Mouse (Mus musculus) heart, embryonic 13.5 days (tissue): ENCODE data around the gene AI854703. TPM values are rescaled to one million over a fixed set of nuclear protein-coding genes. Genes with fewer than 3 reads are reported as not detected.
"Not testable (repeated sequence)": the region's sequence is repeated elsewhere in the genome, so short reads cannot be mapped to it uniquely, and the experiment has no call there.

ENCODE experiments used
- ATAC-seq: fragments of 200-750 bp; cut with Nextera tagmentation; 2 replicates; pipeline ENCODE4 v1.8.0; 2017; ENCODE audit warnings: moderate TSS enrichment; ENCODE audit not compliant: insufficient number of reproducible peaks, low FRiP score, low TSS enrichment; ENCODE audit errors: extremely low read depth
- H3K27ac ChIP-seq: fragments of 300-500 bp; sonication (generic); replicated peaks from 2 replicates; pipeline ENCODE4 v1.5.1; 2015; ENCODE audit warnings: moderate library complexity, mild to moderate bottlenecking, inconsistent platforms
- H3K27me3 ChIP-seq: fragments of 300-500 bp; sonication (generic); replicated peaks from 2 replicates; pipeline ENCODE4 v1.6.1; 2015; ENCODE audit warnings: mild to moderate bottlenecking, inconsistent platforms
- H3K36me3 ChIP-seq: fragments of 300-500 bp; sonication (generic); 2 replicates; pipeline ENCODE4 v1.6.1; 2015; ENCODE audit warnings: mild to moderate bottlenecking, inconsistent platforms
- H3K4me1 ChIP-seq: fragments of 300-500 bp; sonication (generic); 2 replicates; pipeline ENCODE4 v1.6.1; 2015; ENCODE audit warnings: inconsistent platforms
- H3K4me2 ChIP-seq: fragments of 300-500 bp; sonication (generic); 2 replicates; pipeline ENCODE4 v1.6.1; 2015; ENCODE audit warnings: inconsistent platforms, mild to moderate bottlenecking, moderate library complexity
- H3K4me3 ChIP-seq: fragments of 300-500 bp; sonication (generic); 2 replicates; pipeline ENCODE4 v1.5.1; 2015; ENCODE audit warnings: moderate library complexity, mild to moderate bottlenecking, inconsistent platforms
- H3K9ac ChIP-seq: fragments of 300-500 bp; sonication (generic); 2 replicates; pipeline ENCODE4 v1.6.1; 2015; ENCODE audit warnings: inconsistent platforms, mild to moderate bottlenecking, moderate library complexity
- H3K9me3 ChIP-seq: fragments of 300-500 bp; sonication (generic); 2 replicates; pipeline ENCODE4 v1.6.1; 2016; ENCODE audit warnings: inconsistent platforms
- WGBS: fragments of 180-500 bp; shearing (Covaris S2); methylation state at CpG from one replicate; pipeline ENCODE4 v1.1.7; 2015; ENCODE audit warnings: mixed read lengths; 5-methylcytosine and 5-hydroxymethylcytosine counted together
- polyA plus RNA-seq: library from polyadenylated mRNA; unstranded; fragments of >200 nt; fragmentation: Nextera tagmentation; extraction: Ambion mirVana; gene quantifications from 2 replicates; pipeline ENCODE4 v1.2.1, GENCODE M21; 2015

The AI854703 gene
- polyA plus RNA-seq, 1 experiment from 2014 or later: 1.2 TPM

DNA sequence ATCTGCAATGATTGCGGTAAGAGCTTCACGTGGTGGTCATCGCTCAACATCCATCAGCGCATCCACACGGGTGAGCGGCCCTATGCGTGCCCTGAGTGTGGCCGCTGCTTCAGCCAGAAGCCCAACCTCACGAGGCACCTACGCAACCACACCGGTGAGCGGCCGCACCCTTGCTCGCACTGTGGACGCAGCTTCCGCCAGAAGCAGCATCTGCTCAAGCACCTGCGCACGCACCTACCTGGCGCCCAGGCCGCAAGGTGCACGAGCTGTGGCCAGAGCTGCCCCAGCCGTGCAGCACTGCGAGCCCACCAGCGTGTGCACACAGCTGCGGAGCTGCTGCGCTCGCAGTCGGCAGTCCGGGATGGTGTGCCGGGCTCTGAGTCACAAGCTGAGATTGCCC is 6.5 kb upstream of the AI854703 start:
- ATAC-seq: no peak
- Histone ChIP-seq H3K27ac (no peak overlapping the region), H3K4me1 (no peaks in the 10 kb centered on the region), H3K9me3 (no peaks in the 10 kb centered on the region), H3K4me3 (no peak overlapping the region), H3K9ac (no peak overlapping the region), H3K27me3 (peaks cover 3% of the 10 kb centered on the region; the same call in 1 of the 2 replicates), H3K36me3 (peaks cover 48% of the 10 kb centered on the region), H3K4me2 (no peak overlapping the region)
- 88% methylated on average over 30 of the region's 30 CpGs for WGBS

DNA sequence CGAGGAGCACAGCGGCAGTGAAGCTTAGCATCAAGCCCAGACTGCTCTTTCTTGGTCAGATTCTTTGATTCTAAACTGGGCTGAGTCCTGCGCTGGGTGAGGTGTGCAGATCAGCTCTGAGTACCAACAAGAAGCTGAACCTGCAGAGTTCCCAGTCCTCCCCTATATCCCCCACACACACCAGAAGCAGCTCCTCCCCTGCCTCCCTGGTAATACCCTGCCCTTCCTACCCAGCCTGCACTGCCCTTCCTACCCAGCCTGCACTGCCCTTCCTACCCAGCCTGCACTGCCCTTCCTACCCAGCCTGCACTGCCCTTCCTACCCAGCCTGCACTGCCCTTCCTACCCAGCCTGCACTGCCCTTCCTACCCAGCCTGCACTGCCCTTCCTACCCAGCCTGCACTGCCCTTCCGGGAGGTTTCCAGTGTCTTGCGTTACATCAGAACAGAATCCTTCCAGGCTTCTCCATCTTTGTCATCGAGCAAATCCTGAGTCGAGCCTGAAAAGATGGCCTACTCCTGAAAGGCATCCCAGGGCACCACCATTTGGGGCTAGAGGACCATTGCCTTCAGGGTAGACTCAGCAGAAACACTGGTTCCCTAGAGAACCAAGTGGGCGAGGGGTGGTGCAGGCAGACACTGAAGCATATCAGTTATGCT is 4.2 kb upstream of the AI854703 start:
- 79% methylated on average over 8 of the region's 8 CpGs for WGBS
- not testable (repeated sequence) for H3K9ac ChIP-seq, H3K27ac ChIP-seq, ATAC-seq, H3K4me2 ChIP-seq, H3K4me3 ChIP-seq, H3K9me3 ChIP-seq, H3K4me1 ChIP-seq
- H3K27me3 ChIP-seq: peaks cover 20% of the 10 kb centered on the region
- H3K36me3 ChIP-seq: peaks cover 33% of the 10 kb centered on the region

DNA sequence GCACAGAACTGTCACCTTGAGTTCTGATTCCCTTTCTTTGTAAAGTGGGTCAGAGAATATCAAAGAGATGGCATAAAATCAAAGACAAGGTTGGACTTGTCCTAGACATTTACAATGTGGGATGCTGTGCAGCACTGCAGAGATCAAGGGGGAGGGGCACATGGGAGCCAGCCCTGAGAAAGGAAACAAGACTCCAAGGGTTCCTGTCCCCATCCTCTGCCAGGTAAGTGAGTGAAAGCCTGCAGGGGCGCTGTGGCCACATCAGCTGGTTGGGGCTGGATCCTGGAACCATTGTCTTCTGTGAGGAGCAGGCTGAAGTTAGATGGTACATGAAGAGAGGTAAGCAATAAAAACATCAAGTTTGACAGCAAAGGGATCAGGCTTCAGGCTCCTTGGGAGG is 3.1 kb upstream of the AI854703 start:
- H3K36me3 ChIP-seq: peaks cover 30% of the 10 kb centered on the region
- H3K9me3 ChIP-seq: no peaks in the 10 kb centered on the region
- no peak overlapping the region for H3K27ac ChIP-seq
- peaks cover 31% of the 10 kb centered on the region for H3K27me3 ChIP-seq
- no peak overlapping the region for H3K9ac ChIP-seq
- no peak for ATAC-seq
- 44% methylated on average over 1 of the region's 1 CpGs for WGBS
- peaks cover 15% of the 10 kb centered on the region for H3K4me1 ChIP-seq
- no peak overlapping the region for H3K4me3 ChIP-seq
- H3K4me2 ChIP-seq: no peak overlapping the region

DNA sequence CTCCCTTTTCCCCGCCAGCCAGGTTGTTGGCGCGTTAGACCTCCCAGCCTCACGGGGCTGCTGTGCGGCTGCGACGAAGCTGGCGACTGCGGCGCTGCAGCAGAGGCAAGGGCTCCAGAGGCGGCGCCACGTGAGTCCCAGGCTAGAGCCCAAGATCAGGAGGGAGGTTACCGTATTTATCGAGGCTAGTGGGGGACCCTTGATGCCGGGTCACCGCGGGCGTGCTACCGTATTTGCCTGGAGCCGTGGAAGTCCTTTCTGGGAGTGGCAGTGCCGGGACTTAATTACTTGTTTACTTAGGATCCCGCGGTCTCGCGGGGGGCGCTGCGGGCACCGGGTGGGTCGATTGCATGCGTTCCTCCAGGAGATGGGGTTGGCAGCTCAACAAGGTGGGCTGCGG is 420 bp downstream of the AI854703 start:
- Histone ChIP-seq H3K9ac (peak overlapping the region; percentile 81), H3K27me3 (peaks cover 52% of the 10 kb centered on the region), H3K4me1 (peaks cover 28% of the 10 kb centered on the region), H3K36me3 (peaks cover 2% of the 10 kb centered on the region; the same call in 1 of the 2 replicates), H3K4me3 (peak overlapping the region; percentile 61), H3K4me2 (peak overlapping the region; percentile 90), H3K27ac (no peak overlapping the region), H3K9me3 (no peaks in the 10 kb centered on the region)
- no peak for ATAC-seq
- under 1% methylated on average over 32 of the region's 32 CpGs for WGBS

DNA sequence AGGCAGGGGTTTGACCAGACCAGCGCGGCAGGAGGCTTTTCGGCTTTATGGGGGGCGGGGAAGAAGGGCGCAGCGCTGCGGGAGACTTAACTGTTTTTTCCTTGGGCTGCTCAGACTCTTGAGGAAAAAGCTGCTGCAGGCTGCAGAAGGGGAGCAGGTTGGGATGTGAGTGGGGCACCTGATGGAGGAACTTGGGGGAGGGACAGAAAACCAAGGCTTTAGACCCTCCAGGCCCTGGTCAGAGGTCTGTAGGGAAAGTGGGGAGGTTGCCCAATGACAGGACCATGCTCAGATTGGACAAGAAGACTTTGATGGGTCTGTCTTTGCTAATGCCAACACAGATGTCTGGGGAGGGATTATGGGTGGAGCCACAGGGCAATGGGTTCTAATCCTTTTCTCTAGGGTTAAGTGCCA is 954 bp downstream of the AI854703 start:
- Histone ChIP-seq H3K9me3 (no peaks in the 10 kb centered on the region), H3K4me1 (peaks cover 28% of the 10 kb centered on the region), H3K27me3 (peaks cover 52% of the 10 kb centered on the region), H3K27ac (no peak overlapping the region), H3K36me3 (no peaks in the 10 kb centered on the region), H3K4me2 (peak overlapping the region; percentile 90), H3K9ac (peak overlapping the region; percentile 81), H3K4me3 (peak overlapping the region; percentile 61)
- WGBS: 6% methylated on average over 7 of the region's 7 CpGs
- ATAC-seq: no peak

DNA sequence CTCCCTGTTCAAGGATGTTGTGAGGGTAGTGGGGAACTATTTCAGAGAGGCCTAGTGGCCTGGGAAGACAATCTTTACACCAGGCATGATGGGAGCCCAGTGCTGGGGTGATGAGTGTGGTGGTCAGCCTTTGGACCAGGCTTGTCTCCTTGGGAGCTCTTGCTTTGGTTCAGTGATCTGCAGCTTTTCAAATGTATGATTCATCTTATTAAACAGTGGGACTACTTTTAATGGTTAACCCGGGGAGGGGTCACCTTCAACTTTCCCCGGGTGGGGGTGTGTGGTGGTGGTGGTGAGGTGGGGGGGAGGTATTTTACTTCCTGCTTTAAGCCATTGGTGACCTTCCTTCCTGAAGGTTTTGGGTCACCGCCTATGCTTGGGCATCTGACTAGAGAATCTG is 1.8 kb downstream of the AI854703 start:
- ATAC-seq: no peak
- Histone ChIP-seq H3K9ac (no peak overlapping the region), H3K27me3 (peaks cover 52% of the 10 kb centered on the region), H3K36me3 (no peaks in the 10 kb centered on the region), H3K27ac (no peak overlapping the region), H3K4me1 (peaks cover 28% of the 10 kb centered on the region), H3K9me3 (no peaks in the 10 kb centered on the region), H3K4me2 (peak overlapping the region; percentile 74), H3K4me3 (no peak overlapping the region)
- WGBS: 61% methylated on average over 3 of the region's 3 CpGs

DNA sequence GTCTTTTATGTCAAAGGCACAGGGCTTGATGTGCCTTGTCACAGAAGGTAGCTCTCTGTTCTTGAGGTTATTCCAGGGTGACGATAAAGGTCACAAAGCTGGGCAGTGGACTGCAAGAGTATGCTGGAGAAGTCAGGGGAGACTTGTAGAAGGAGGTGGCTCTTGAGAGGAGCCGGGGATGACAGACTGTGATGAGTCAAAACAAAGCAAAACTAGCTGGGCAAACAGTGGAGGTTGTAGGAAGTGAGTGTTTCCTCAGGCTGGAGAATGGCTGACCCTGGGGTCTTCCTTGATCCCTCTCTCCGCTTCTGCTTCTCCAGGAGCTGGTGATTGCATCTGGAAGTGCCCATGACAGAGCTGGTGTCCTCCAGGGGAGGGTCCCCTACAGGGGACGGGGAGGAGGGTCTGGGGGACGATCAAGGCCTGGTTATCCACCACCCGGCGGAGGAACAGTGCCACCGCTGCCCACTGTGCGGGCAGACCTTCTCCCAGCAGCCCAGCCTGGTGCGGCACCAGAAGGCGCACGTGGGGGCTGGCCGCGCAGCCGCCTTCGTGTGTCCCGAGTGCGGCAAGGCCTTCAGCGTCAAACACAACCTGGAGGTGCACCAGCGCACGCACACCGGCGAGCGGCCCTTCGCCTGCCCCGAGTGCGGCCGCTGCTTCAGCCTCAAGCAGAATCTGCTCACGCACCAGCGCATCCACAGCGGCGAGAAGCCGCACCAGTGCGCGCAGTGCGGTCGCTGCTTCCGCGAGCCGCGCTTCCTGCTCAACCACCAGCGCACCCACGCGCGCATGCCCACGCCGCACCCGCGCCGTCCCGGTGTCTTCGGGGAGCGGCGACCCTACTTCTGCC is 2.5 kb downstream of the AI854703 start:
- Histone ChIP-seq H3K4me2 (peak overlapping the region; percentile 74), H3K27ac (no peak overlapping the region), H3K27me3 (peaks cover 52% of the 10 kb centered on the region), H3K9me3 (no peaks in the 10 kb centered on the region), H3K36me3 (no peaks in the 10 kb centered on the region), H3K9ac (peak overlapping the region; percentile 74), H3K4me3 (peak overlapping the region; percentile 51), H3K4me1 (peaks cover 28% of the 10 kb centered on the region)
- ATAC-seq: no peak
- WGBS: 5% methylated on average over 54 of the region's 54 CpGs

DNA sequence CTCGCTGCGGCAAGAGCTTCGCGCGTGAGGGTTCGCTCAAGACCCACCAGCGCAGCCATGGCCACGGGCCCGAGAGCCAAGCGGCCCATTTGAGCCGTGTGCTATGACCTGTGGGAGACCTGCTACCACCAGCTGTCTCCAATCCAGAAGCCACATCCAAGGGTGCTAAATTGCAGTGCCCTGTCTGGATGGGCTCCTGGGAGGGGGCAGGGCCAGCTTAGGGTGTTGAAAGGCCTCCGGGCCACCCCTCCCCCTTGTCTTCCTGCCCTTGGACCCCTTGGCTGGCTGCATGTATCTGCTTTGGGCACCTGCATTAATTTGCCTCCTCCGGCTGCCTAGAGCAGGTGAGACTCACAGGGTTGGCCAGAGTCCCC is 3.1 kb downstream of the AI854703 start:
- Histone ChIP-seq H3K4me2 (peak overlapping the region; percentile 74), H3K4me3 (peak overlapping the region; percentile 51), H3K27ac (no peak overlapping the region), H3K9me3 (no peaks in the 10 kb centered on the region), H3K36me3 (no peaks in the 10 kb centered on the region), H3K27me3 (peaks cover 52% of the 10 kb centered on the region), H3K4me1 (peaks cover 28% of the 10 kb centered on the region), H3K9ac (peak overlapping the region; percentile 74)
- ATAC-seq: no peak
- WGBS: 4% methylated on average over 13 of the region's 13 CpGs

DNA sequence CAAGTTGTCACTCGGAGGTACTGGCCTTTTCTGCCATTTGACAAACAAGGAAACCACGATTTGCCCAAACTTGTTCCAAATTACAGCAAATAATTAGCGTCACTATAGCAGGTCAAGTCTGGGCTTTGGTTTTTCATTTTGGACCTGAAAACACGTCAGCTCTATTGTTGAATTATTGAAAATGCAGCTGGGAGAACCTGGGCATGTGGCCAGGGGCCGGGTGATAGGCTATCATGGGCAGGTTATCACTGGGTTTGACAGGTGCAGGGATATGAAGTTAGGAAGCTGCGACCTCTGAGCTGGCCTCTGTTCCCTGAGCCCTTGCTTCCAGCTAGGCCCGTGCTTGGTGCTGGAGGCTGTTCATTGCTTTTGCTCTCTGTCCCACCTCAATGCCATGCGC is 4.3 kb downstream of the AI854703 start:
- WGBS: 81% methylated on average over 8 of the region's 8 CpGs
- Histone ChIP-seq H3K9ac (no peak overlapping the region), H3K27ac (no peak overlapping the region), H3K9me3 (no peaks in the 10 kb centered on the region), H3K4me2 (no peak overlapping the region), H3K4me3 (no peak overlapping the region), H3K36me3 (no peaks in the 10 kb centered on the region), H3K4me1 (peaks cover 28% of the 10 kb centered on the region), H3K27me3 (peaks cover 41% of the 10 kb centered on the region)
- ATAC-seq: no peak

DNA sequence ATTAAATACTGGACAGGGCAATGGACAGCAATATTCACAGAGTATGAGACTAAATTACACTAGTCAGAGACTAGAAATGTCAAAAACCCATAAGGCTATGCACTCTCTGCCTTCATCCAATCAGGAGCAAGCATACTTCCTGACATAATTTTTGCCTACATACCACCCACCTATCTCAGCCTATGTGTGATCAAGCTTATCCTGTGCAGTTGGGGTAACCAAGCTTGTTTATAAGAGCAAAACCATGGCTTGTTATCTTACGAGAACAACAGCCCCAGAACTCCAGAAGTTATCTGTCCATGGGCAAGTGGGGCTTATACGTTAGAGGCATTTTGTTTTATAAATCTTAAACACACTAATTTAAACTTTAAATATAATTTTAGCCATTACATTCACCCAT is 8.5 kb downstream of the AI854703 start:
- no peak overlapping the region for H3K9ac ChIP-seq
- H3K27ac ChIP-seq: no peak overlapping the region
- H3K4me3 ChIP-seq: no peak overlapping the region
- peaks cover 6% of the 10 kb centered on the region; the same call in 1 of the 2 replicates for H3K27me3 ChIP-seq
- no peaks in the 10 kb centered on the region for H3K9me3 ChIP-seq
- H3K36me3 ChIP-seq: no peaks in the 10 kb centered on the region
- peaks cover 18% of the 10 kb centered on the region for H3K4me1 ChIP-seq
- no peak overlapping the region for H3K4me2 ChIP-seq
- WGBS: 71% methylated on average over 2 of the region's 2 CpGs
- ATAC-seq: no peak

DNA sequence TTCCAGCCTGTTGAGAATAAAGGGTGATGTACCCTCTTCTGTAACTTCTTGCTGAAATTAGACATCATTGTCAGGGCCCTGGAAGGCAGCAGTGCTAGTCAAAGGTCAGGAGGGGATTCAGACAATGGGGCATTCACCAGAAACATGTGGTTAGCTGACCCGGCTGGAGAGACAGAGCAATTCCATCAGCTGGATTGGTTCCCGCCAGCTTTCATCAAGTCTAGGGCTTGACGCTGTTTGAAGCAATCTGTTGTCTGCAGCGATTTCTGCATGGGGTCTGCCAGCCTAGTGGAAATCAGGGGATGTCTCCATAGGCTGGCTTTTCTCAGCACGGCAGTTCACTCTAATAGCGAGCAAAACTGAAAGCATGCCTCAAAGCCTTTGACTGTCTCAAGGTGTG is 10.0 kb downstream of the AI854703 start:
- ATAC-seq: no peak
- peak overlapping the region; percentile 29 for H3K4me2 ChIP-seq
- H3K9ac ChIP-seq: no peak overlapping the region
- peaks cover 18% of the 10 kb centered on the region for H3K4me1 ChIP-seq
- H3K4me3 ChIP-seq: no peak overlapping the region
- H3K27me3 ChIP-seq: no peaks in the 10 kb centered on the region
- H3K27ac ChIP-seq: peak overlapping the region; percentile 67
- no peaks in the 10 kb centered on the region for H3K9me3 ChIP-seq
- H3K36me3 ChIP-seq: no peaks in the 10 kb centered on the region
- WGBS: 35% methylated on average over 6 of the region's 6 CpGs
